Mouse (Mus musculus): ENCODE measurements around the gene Fam241b.

DNA sequence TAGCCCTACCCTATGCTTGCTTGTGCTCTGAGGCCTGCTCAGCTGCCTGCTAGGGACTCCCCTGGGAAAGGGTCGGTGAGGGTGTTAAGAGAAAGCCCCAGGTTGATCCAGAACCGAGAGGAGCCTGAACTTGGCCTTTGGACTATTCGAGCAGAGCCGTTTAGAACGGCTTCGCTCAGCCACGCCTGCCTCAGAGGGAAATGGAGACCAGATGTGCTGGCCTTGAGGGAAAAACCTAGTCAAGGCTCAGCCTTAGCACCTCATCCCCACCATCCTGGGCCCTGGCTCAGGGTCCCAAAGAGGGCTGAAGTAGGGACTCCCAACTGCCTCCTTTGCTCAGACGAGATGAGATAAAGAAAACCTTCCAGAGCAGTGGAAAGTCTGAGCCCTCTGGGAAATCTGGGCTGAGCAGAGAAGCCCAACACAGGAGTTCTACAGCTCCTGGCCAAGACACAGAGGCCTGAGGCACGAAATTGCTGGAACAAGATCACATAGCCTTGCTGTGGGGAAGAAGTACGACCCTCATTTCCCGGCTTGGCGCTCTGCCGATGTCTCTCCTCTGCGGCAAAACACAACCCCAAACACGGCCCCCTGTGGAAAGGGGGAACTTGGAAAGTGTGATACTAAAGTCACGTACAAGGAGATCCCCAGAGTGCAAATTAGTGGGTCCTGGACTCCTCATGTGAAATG, 83.4 kb downstream of the Fam241b start:
- no peak for TF ChIP-seq ZNF384 (IDR thresholded peaks at IDR 0.05; ENCODE audit: low read depth, low read length)
- no peak for TF ChIP-seq HCFC1 (IDR thresholded peaks at IDR 0.05; ENCODE audit: borderline replicate concordance, insufficient read depth, low read length)
- TF ChIP-seq MAFK (IDR thresholded peaks at IDR 0.05; ENCODE audit: insufficient read depth, low read depth, low read length), result no peak

All from ES-E14 (cell line).